Mouse (Mus musculus) left cerebral cortex, adult 11 months (tissue): ENCODE measurements around the gene Cisd2.

ENCODE experiments used
- DNase-seq: peaks from one replicate; pipeline ENCODE4 v3.0.0; 2022; ENCODE audit warnings: low spot score

Cisd2 gene

DNA sequence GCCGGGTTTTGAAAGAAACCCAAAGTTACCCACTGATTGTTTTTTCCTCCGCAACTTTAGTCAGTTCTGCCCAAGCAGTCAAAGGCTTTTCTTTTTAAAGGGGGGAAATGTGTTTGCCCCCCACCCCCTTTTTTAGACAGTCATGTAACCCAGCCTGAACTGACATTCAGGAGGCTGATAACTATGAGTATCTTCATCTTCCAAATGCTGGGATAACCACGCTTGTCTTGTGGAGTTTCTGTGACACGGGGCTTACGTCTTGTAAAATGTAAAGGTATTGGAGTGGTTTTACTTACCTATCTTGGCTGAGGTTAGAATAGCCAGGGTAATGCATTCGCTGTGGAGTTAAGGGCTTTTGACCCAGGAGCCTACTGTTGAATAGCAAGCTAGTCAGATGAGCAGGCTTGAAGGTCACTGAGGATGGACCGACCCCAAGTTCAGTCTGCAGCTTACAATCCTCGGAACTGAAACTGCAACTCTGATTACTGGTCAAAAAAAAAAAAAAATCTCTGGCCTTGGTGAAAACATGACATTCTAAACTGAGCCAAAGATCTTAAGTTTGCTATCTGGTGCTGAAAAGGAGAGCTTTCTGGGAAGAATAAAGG, at the start of gene Cisd2:
Gene Cisd2 (minus strand): TSS at position 318 of the 605 bp plus-strand sequence.
- no peak for DNase-seq

DNA sequence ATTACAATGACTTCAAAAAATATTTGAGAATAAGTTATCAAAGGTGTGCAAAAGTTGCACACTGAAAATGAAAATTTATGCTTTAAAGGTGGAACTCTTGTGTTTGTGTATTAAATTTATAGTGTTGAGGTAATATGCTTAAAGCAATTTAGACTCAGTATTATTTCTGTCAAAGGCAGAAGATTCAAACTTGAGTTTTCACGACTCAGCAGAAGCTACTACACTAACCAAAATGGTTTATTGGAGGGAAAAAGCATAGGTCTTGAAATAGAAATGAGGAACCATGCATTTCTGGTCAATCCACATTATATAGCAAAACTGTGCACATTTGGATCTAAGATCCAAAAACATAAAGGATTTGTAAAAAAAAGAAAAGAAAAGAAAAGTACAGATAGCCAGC, 47.1 kb upstream of the Cisd2 start:
- DNase-seq, result no peak

DNA sequence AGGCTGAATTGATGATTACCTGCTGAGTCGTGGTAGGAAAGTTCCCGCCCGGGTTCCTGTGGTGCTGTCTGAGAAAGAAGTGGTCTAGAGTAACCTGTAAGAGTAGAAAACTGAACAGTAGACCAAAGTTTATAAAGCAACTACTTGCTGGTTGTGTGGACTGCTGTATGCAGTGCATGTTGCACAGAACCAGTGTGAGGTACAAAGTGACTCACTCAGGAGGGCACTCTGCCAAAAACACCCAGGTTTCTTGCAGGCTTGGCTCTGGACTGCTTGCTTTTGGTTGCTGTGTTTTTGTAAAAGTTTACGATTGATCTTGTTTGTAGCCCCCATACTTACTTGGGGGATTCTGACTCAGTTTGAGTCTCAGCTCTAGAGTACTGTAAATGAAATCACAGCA, 46.2 kb upstream of the Cisd2 start:
- DNase-seq, result peak; percentile 25

DNA sequence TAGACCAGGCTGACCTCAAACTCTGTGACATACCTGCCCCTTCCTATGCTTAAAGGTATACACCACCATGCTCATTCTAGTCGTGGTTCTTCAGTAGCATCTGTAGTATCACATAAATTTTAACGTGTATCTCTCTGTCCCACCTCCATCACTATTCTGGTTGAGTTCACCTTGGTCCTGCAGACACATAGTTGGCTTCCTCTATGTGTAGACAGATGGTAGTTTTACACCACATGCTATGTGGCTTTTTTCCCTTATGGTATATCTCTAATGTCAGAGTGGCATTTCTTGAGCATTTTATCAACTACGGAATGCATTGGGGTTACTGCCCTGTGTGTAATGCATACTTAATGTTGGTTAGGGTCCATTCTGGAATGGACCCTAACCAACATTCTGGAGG, 45.4 kb upstream of the Cisd2 start:
- no peak for DNase-seq

DNA sequence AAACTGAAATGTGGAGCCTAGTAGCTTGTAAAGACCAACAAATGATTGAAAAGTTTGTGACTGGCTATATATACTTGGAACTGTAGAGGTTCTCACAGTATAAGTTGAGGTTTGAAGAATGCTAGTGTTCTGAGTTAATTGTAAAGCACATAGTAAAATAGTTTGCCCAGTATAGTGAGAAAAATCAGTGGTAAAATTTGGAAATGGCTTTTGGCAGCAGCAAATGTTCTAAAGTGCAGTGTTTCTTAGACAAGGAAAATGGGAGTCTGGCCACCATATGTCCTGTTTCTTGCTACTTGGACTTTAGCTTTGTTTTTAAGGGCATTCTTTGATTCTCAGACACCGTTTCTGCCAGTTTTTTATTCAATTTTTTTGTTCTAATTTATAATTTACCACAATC, 44.7 kb upstream of the Cisd2 start:
- DNase-seq, result no peak

DNA sequence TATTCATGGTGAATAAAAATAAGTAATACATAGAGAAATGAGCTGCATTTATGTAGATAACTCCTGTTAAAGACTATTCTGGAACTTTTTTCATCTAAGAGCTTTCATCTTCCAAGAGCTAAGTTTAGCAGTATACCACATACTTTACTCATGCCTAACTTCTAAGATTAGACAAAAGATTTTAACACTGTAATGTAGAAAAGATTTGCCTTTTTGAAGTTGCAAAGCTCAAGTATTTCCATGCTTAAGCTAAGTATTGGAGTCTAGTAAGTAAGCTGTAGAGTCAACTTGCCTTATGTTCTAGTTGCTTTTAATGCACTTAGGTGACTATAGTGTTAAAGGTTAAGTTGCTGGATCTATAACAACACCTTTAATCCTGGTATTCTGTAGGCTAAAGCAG, 35.3 kb upstream of the Cisd2 start:
- no peak for DNase-seq

DNA sequence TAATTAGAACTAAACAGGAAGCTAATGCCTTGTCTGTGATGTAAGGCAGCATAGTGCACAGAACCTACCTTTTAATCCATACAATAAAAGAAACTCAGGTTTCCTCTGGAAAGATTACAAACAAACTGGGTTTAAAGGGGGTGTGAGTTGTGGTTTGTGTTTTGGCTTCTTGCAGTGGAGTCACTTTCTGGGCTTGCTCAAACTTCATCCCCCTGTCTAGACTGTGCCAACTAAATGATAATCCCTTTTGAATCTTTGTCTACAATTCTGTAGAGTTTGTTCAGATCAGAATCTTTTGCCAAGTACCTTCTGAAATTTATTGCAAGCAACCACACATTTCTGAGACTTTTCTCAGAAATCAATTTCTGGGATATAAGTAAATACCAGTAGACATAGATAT, 21.2 kb upstream of the Cisd2 start:
- no peak for DNase-seq

- DNase-seq, result no peak
Measured at GRCm38 (mm10) chr3:135440621-135441020, 16.9 kb upstream of the Cisd2 start.

- no peak for DNase-seq
Measured at GRCm38 (mm10) chr3:135440221-135440620, 16.5 kb upstream of the Cisd2 start.

- no peak for DNase-seq
Measured at GRCm38 (mm10) chr3:135439651-135440050, 15.9 kb upstream of the Cisd2 start.

- peak; percentile 47 for DNase-seq
Measured at GRCm38 (mm10) chr3:135438913-135439531, 15.3 kb upstream of the Cisd2 start.

- DNase-seq, result peak; percentile 87
Measured at GRCm38 (mm10) chr3:135438531-135438912, 14.8 kb upstream of the Cisd2 start.

- DNase-seq, result peak; percentile 99
Measured at GRCm38 (mm10) chr3:135437758-135438495, 14.2 kb upstream of the Cisd2 start, which contains the start of gene Ube2d3. Gene Ube2d3 (plus strand): TSS chr3:135438149.

- no peak for DNase-seq
Measured at GRCm38 (mm10) chr3:135436901-135437616, 13.3 kb upstream of the Cisd2 start.

DNA sequence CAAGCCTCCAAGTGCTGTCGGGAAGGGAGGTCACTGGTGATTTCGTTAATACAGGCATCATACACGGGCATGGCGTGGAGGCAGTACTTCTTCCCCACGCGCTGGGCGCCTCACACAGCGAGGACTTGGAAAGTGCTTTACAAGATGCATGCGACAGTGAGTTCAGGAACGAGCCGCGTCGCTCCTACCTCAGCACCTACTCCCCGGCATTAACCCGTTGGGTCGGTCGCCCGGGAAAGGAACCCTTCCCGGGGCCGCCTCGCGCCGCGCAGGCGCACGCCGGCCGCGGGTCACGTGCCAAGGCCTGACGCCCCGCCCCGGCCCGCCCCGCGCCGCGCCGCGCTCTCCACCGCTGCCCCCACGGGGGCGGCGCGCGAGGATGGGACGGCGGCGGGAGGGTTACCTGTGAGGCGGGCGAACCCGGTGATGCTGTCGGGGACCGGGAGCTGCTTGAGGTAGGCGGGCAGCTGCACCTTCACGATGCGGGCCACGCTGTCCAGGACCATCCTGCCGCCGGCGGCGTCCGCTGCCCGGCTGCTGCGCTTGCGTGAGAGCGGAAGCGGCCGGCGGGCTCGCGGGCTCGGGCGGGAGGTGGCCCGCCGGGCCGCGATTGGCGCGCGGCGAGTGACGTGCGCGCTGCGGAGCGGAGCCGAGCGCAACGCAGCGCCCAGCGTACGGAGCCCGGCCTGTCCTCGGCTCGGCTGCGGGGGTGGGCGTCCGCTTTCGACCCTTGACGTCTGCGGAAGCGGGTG, 693 bp downstream of the Cisd2 start:
- peak; percentile 68 for DNase-seq

DNA sequence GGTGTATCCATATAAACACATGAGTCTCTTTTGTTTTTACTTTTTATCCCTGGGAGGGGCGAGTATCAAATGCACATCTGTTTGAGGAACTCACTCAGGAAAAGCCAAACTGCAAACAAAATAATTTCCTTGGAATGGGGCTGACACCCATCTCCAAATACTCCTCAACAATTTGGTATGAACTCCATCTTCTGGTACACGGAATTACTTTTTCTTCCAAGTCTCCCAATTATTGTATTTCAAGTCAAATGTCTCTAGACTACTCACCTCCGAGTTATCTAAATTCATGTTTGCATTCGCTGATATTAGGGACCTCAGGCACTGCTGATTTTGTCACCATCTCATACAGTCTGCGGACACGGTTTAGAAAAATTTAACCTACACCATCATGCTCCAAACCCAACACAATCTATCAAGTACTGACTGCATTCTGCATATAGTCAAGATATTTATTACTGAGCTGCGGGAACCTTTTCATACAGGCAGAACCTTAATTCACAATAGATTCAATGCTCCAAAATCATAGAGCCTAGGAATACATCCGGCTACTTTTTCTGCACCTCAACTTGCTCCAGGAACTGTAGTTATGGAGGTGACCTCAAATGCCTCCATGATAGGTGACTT, 1.4 kb downstream of the Cisd2 start:
- no peak for DNase-seq

GRCm38 (mm10) chr3:135421310-135421594, 2.5 kb downstream of the Cisd2 start:
- no peak for DNase-seq

- DNase-seq, result no peak
Measured at GRCm38 (mm10) chr3:135420542-135421309, 3.0 kb downstream of the Cisd2 start.

GRCm38 (mm10) chr3:135417799-135418198, 5.9 kb downstream of the Cisd2 start:
- no peak for DNase-seq

DNA sequence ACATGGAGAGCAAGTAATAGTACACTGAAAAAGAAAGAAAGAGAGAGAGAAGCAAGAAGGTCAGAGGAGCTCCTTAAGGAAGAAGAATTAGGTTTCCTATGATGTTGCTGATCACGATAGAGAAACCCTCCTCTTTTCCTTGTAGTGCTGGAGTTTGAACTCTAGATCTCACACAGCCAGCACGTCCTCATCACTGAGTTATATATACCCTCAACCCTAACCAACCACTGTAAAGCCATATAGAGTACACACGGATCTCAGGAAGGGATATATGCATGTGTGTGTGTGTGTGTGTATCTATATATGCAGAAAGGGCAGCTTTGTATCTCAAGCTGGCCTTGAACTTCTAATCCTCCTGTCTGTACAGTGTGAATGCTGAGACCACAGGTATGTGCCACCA, 6.5 kb downstream of the Cisd2 start:
- no peak for DNase-seq

DNA sequence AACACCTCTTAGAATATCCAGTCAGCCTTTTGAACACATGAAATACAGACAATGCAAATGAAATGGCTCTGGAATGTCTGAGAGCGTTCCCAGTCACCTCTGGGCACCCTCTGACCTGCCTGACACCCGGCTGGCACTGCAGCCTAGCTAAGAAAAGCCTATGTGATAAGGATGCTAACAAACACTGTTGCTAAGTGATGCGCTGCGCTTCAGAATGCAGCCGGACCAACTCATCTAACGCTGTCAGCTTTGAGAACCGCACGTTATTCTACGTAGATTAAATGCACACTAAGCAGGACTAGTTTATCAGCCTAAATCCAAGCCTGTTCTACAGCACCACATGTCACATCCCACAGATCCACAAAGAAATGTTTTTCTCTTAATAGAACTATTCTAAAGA, 11.9 kb downstream of the Cisd2 start:
- no peak for DNase-seq
